Comparison of ENCODE assay signal across 20 mouse cellular contexts in the genomic region with DNA sequence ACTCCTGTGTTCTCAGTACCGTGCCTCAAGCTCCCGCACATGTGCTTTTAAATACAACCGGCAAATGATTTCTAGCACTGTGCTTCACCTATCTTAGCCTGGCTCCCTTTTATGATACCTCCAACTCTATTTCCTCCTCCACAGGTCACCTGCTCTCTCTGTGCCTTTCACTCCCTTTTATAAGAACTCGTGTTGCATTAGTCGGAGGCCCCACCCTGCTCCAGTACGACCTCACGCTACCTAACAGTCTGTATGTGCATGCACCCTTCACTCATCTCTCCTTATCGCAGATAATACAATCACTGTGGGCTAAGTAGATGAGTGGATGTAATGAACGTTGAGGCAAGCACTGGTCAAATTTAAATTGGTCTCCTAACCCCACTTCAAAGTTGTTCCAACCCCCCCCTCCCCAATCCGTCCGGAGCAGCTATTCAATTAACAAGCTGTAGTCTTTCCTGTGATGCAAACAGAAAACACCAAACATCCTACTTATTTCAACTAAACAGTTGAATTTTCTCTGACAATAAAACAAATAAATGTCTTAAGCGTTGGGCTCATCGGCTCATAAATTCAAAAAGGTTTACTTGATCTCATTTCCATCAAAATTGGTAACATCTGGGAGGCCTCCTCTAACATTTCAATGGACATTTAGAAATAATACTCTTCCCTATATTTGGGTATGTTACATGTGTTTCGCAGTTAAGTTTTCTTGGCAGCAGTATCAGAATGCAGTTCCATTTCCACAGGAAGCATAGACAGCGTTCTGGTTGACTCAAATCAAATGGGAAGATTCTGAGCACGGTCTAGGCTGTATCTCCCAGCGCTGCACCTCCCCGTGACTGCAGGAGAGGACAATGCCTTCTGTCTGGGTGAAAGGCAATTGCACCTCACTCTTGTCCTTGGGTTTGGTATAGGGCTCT.
DNase-seq lines count a peak whose midpoint lies in the region; ATAC-seq and TF ChIP-seq lines count a peak whose summit lies in the region.
"Had no signal": no experiment of that assay in that cellular context is flagged by ENCODE, and none has a peak within 500 bp of the region (broad histone marks: within the 10 kb centered on the region; RNA-seq: fewer than 3 reads in every experiment).

No protein-coding gene starts in this region.

- H3K27me3 ChIP-seq in heart, embryonic 15.5 days = no peaks in the 10 kb centered on the region
- H3K27me3 ChIP-seq in liver, adult 2 months (ENCODE audit: control insufficient read depth, insufficient read depth, low read length) = no peaks in the 10 kb centered on the region
- no peaks in the 10 kb centered on the region for H3K27me3 ChIP-seq in liver, postnatal 0 days (ENCODE audit: insufficient read depth, low read length)
- H3K27me3 ChIP-seq in intestine, embryonic 15.5 days (replicated peaks) = no peaks in the 10 kb centered on the region
- H3K27me3 ChIP-seq: CH12.LX; forebrain, embryonic 15.5 days; hindbrain, embryonic 15.5 days had no signal

- DNase-seq in heart, adult 8-10 months (ENCODE audit: low spot score) = no peak
- DNase-seq in liver, adult 2 months (ENCODE audit: extremely low read depth, low read depth, low spot score) = no peak
- no peak for DNase-seq in liver, postnatal 0 days
- DNase-seq in R1 (ENCODE audit: low read depth, low spot score) = peak; percentile 2
- no peak for DNase-seq in thymus, postnatal 36 days
- DNase-seq: adrenal gland, postnatal 36 days; cerebellum, adult 18-20 months; cerebellum, postnatal 25 days; gastrocnemius, postnatal 25 days; kidney, adult 11 months; kidney, postnatal 10 days; layer of hippocampus, postnatal 36 days; liver; right cerebral cortex, postnatal 25 days; thymus, postnatal 4 days had no signal

- no peak for TF ChIP-seq POLR2A in liver, adult 2 months (IDR thresholded peaks at IDR 0.05; ENCODE audit: extremely low read depth, insufficient read depth, low read length)

- 76% methylated on average over 18 of the region's 18 CpGs for WGBS in heart, embryonic 15.5 days
- 83% methylated on average over 18 of the region's 18 CpGs for WGBS in liver, adult 2 months
- 76% methylated on average over 18 of the region's 18 CpGs for WGBS in liver, postnatal 0 days (ENCODE audit: insufficient replicate concordance)
- WGBS in intestine, embryonic 15.5 days = 72% methylated on average over 18 of the region's 18 CpGs

- TF ChIP-seq CTCF in liver, adult 2 months (IDR thresholded peaks at IDR 0.05; ENCODE audit: low read depth, low read length) = no peak
- no peak for TF ChIP-seq CTCF in liver, postnatal 0 days (IDR thresholded peaks at IDR 0.05; ENCODE audit: low read depth)

- no peak overlapping the region for H3K9ac ChIP-seq in heart, embryonic 15.5 days
- H3K9ac ChIP-seq in liver, adult 2 months (ENCODE audit: low read depth, low read length) = peak overlapping the region; percentile 35; the same call in 1 of the 2 replicates
- no peak overlapping the region for H3K9ac ChIP-seq in liver, postnatal 0 days (replicated peaks)
- H3K9ac ChIP-seq in intestine, embryonic 15.5 days = no peak overlapping the region
- H3K9ac ChIP-seq: forebrain, embryonic 15.5 days; hindbrain, embryonic 15.5 days had no signal

- no peak for ATAC-seq in heart, embryonic 15.5 days (replicated peaks; ENCODE audit: insufficient number of reproducible peaks, insufficient read depth, low FRiP score, low read depth)
- no peak for ATAC-seq in liver, postnatal 0 days
- peak; percentile 66 for ATAC-seq in intestine, embryonic 15.5 days
- ATAC-seq: forebrain, embryonic 15.5 days had no signal

- no peak overlapping the region for H3K27ac ChIP-seq in heart, embryonic 15.5 days
- no peak overlapping the region; the same call in 1 of the 2 replicates for H3K27ac ChIP-seq in liver, adult 2 months (replicated peaks; ENCODE audit: insufficient read depth, low read depth, low read length)
- H3K27ac ChIP-seq in liver, postnatal 0 days (ENCODE audit: low read depth) = no peak overlapping the region
- peak overlapping the region; percentile 27; the same call in 1 of the 2 replicates for H3K27ac ChIP-seq in intestine, embryonic 15.5 days
- H3K27ac ChIP-seq: forebrain, embryonic 15.5 days; hindbrain, embryonic 15.5 days had no signal

- peaks cover 8% of the 10 kb centered on the region for H3K4me1 ChIP-seq in heart, embryonic 15.5 days (replicated peaks)
- peaks cover 2% of the 10 kb centered on the region; the same call in 1 of the 2 replicates for H3K4me1 ChIP-seq in liver, adult 2 months (ENCODE audit: control insufficient read depth, insufficient read depth, low read length)
- H3K4me1 ChIP-seq in liver, postnatal 0 days (ENCODE audit: insufficient read depth) = no peaks in the 10 kb centered on the region
- H3K4me1 ChIP-seq in intestine, embryonic 15.5 days (replicated peaks) = no peaks in the 10 kb centered on the region
- H3K4me1 ChIP-seq: hindbrain, embryonic 15.5 days had no signal

- H3K79me2 ChIP-seq in liver, adult 2 months (ENCODE audit: control insufficient read depth, insufficient read depth, low read length) = no peaks in the 10 kb centered on the region

- TF ChIP-seq EP300 in liver, postnatal 0 days (IDR thresholded peaks at IDR 0.05; ENCODE audit: low read depth) = no peak

- H3K4me3 ChIP-seq in heart, embryonic 15.5 days = no peak overlapping the region
- H3K4me3 ChIP-seq in liver, adult 2 months (ENCODE audit: insufficient read depth, low read depth, low read length) = no peak overlapping the region
- H3K4me3 ChIP-seq in liver, postnatal 0 days (ENCODE audit: low read depth, low read length) = no peak overlapping the region
- no peak overlapping the region for H3K4me3 ChIP-seq in intestine, embryonic 15.5 days (replicated peaks)
- H3K4me3 ChIP-seq: forebrain, embryonic 15.5 days; hindbrain, embryonic 15.5 days had no signal

- H3K9me3 ChIP-seq in heart, embryonic 15.5 days (replicated peaks) = no peaks in the 10 kb centered on the region
- no peaks in the 10 kb centered on the region for H3K9me3 ChIP-seq in liver, postnatal 0 days (ENCODE audit: low read length)
- no peaks in the 10 kb centered on the region for H3K9me3 ChIP-seq in intestine, embryonic 15.5 days
- H3K9me3 ChIP-seq: forebrain, embryonic 15.5 days; hindbrain, embryonic 15.5 days had no signal

- 0 out of 2 replicates have a peak overlapping the region, but pooled peaks have one; percentile 13 for H3K4me2 ChIP-seq in heart, embryonic 15.5 days
- no peak overlapping the region for H3K4me2 ChIP-seq in liver, postnatal 0 days (ENCODE audit: low read depth, low read length)
- no peak overlapping the region for H3K4me2 ChIP-seq in intestine, embryonic 15.5 days (replicated peaks)
- H3K4me2 ChIP-seq: forebrain, embryonic 15.5 days; hindbrain, embryonic 15.5 days had no signal

- H3K36me3 ChIP-seq in heart, embryonic 15.5 days = no peaks in the 10 kb centered on the region
- H3K36me3 ChIP-seq in liver, adult 2 months (ENCODE audit: control insufficient read depth, insufficient read depth, low read length) = no peaks in the 10 kb centered on the region
- no peaks in the 10 kb centered on the region for H3K36me3 ChIP-seq in liver, postnatal 0 days (replicated peaks; ENCODE audit: insufficient read depth, low read length)
- H3K36me3 ChIP-seq in intestine, embryonic 15.5 days = no peaks in the 10 kb centered on the region
- H3K36me3 ChIP-seq: forebrain, embryonic 15.5 days; hindbrain, embryonic 15.5 days had no signal
